Mouse (Mus musculus): Measurements from ENCODE around the gene Plcb1. TPM values are rescaled to one million over a fixed set of nuclear protein-coding genes. Genes with fewer than 3 reads are reported as not detected.

Gene Plcb1
- total RNA-seq, 1 experiment: 0.89 TPM

DNA sequence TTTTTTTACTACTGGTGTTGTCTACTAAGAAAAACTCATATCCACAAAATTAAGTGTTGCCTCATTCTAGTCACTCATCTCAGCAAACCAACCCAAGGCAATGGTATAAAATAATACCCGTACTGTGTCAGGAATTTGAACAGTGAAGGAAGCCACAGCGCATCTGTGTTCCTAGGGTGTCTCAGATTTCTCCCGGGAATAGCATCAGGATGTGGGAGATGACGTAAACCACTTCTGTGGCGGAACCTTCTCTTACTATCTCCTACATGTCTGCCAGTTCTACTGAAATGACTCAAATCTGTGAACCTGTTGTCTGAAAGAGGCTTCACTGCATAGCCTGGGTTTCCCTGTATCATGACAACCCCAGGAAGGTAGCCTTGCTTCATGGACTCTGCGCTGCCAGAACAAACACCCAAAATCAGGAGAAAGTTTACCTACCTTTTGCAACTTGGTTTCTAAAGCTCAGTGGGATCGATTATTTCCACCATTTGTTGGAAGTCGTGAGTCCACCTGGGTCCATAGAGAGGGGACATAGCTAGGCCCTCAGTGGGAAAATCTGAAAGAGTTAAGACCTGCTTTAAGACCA is 510.4 kb downstream of the Plcb1 start:
- DNase-seq (ENCODE audit: low read depth, low spot score): no peak
- Histone ChIP-seq H3K9ac (ENCODE audit: insufficient read depth, low read depth, low read length, poor library complexity, severe bottlenecking) (no peak overlapping the region), H3K4me3 (ENCODE audit: insufficient read depth in 1 of 2, low read depth in 1 of 2, low read length in 2 of 2, poor library complexity in 1 of 2, severe bottlenecking in 1 of 2) (no peak overlapping the region), H3K4me1 (ENCODE audit: control insufficient read depth in 2 of 2, insufficient read depth in 2 of 2, low read length in 2 of 2, poor library complexity in 1 of 2) (no peaks in the 10 kb centered on the region), H3K27ac (ENCODE audit: insufficient read depth, low read depth, low read length, poor library complexity, severe bottlenecking) (no peak overlapping the region), H3K36me3 (ENCODE audit: control insufficient read depth, insufficient read depth, low read length, poor library complexity, severe bottlenecking) (no peaks in the 10 kb centered on the region), H3K9me3 (ENCODE audit: control insufficient read depth, insufficient read depth, low read depth, low read length) (no peaks in the 10 kb centered on the region)
- in situ Hi-C loops (cut with MboI; ENCODE audit: low sequenced_read_pairs in 2 of 2, unreplicated experiment in 2 of 2): no loop called here
- TF ChIP-seq MAFK (IDR thresholded peaks at IDR 0.05; ENCODE audit: insufficient read depth, low read depth, low read length): no peak
- TF ChIP-seq ZNF384 (IDR thresholded peaks at IDR 0.05; ENCODE audit: low read depth, low read length): no peak
- TF ChIP-seq ZC3H11A (IDR thresholded peaks at IDR 0.05; ENCODE audit: borderline replicate concordance, low read depth, low read length): no peak
- TF ChIP-seq CHD2 (IDR thresholded peaks at IDR 0.05; ENCODE audit: low read depth, low read length): no peak
- TF ChIP-seq HCFC1 (IDR thresholded peaks at IDR 0.05; ENCODE audit: borderline replicate concordance, insufficient read depth, low read length): no peak

DNA sequence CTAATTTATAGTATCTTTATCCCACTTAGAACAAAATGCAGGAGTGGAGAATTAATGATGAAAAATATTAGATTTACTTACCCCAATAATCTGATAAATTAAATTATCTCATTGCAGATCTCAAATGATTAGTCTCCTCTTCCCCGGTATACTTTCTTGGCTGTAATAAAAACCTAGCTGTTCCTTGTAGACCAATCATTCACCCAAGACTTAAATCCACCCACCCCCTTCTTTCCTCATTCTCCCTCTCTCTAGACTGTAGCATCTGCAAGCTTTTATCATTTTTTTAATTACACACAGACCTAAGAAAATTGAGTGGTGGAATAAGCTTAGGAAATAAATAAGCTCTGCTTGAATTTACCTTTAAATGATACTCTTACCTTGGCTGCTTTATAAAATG is 514.6 kb downstream of the Plcb1 start:
- no peak overlapping the region for H3K4me3 ChIP-seq (ENCODE audit: insufficient read depth in 1 of 2, low read depth in 1 of 2, low read length in 2 of 2, poor library complexity in 1 of 2, severe bottlenecking in 1 of 2)
- no peaks in the 10 kb centered on the region for H3K36me3 ChIP-seq (ENCODE audit: control insufficient read depth, insufficient read depth, low read length, poor library complexity, severe bottlenecking)
- H3K4me1 ChIP-seq (ENCODE audit: control insufficient read depth in 2 of 2, insufficient read depth in 2 of 2, low read length in 2 of 2, poor library complexity in 1 of 2): no peaks in the 10 kb centered on the region
- TF ChIP-seq ZNF384 (IDR thresholded peaks at IDR 0.05; ENCODE audit: low read depth, low read length): no peak
- TF ChIP-seq CHD2 (IDR thresholded peaks at IDR 0.05; ENCODE audit: low read depth, low read length): no peak
- no peak for TF ChIP-seq MAFK (IDR thresholded peaks at IDR 0.05; ENCODE audit: insufficient read depth, low read depth, low read length)
- no peak for TF ChIP-seq ZC3H11A (IDR thresholded peaks at IDR 0.05; ENCODE audit: borderline replicate concordance, low read depth, low read length)
- no peak for TF ChIP-seq HCFC1 (IDR thresholded peaks at IDR 0.05; ENCODE audit: borderline replicate concordance, insufficient read depth, low read length)
- in situ Hi-C loops (cut with MboI; ENCODE audit: low sequenced_read_pairs in 2 of 2, unreplicated experiment in 2 of 2): no loop called here
- H3K9me3 ChIP-seq (ENCODE audit: control insufficient read depth, insufficient read depth, low read depth, low read length): no peaks in the 10 kb centered on the region
- no peak overlapping the region for H3K27ac ChIP-seq (ENCODE audit: insufficient read depth, low read depth, low read length, poor library complexity, severe bottlenecking)
- H3K9ac ChIP-seq (ENCODE audit: insufficient read depth, low read depth, low read length, poor library complexity, severe bottlenecking): no peak overlapping the region
- DNase-seq (ENCODE audit: low read depth, low spot score): no peak

DNA sequence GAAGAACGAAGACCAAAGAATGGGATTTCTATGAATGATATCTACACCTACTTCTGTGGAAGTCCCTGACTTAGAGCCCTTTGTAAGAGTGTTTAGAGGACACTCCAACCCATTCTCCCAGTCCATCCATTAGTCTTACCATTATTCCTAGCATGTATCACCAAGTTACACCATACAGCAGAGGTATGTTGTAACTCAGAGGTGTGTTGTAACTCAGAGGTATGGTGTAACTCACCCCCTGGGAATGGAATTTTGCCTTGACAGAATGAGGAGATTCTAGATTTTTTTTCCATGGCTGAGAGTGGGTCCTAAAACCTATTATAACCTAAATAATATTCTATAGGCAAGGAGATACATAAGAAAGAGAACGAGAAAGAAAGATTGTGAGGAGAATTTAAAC is 516.6 kb downstream of the Plcb1 start:
- Histone ChIP-seq H3K9me3 (ENCODE audit: control insufficient read depth, insufficient read depth, low read depth, low read length) (no peaks in the 10 kb centered on the region), H3K4me1 (ENCODE audit: control insufficient read depth in 2 of 2, insufficient read depth in 2 of 2, low read length in 2 of 2, poor library complexity in 1 of 2) (no peaks in the 10 kb centered on the region), H3K9ac (ENCODE audit: insufficient read depth, low read depth, low read length, poor library complexity, severe bottlenecking) (no peak overlapping the region), H3K36me3 (ENCODE audit: control insufficient read depth, insufficient read depth, low read length, poor library complexity, severe bottlenecking) (no peaks in the 10 kb centered on the region), H3K27ac (ENCODE audit: insufficient read depth, low read depth, low read length, poor library complexity, severe bottlenecking) (no peak overlapping the region), H3K4me3 (ENCODE audit: insufficient read depth in 1 of 2, low read depth in 1 of 2, low read length in 2 of 2, poor library complexity in 1 of 2, severe bottlenecking in 1 of 2) (no peak overlapping the region)
- TF ChIP-seq CHD2 (IDR thresholded peaks at IDR 0.05; ENCODE audit: low read depth, low read length) (no peak), ZC3H11A (IDR thresholded peaks at IDR 0.05; ENCODE audit: borderline replicate concordance, low read depth, low read length) (no peak), HCFC1 (IDR thresholded peaks at IDR 0.05; ENCODE audit: borderline replicate concordance, insufficient read depth, low read length) (no peak), ZNF384 (IDR thresholded peaks at IDR 0.05; ENCODE audit: low read depth, low read length) (no peak), MAFK (IDR thresholded peaks at IDR 0.05; ENCODE audit: insufficient read depth, low read depth, low read length) (no peak)
- in situ Hi-C loops (cut with MboI; ENCODE audit: low sequenced_read_pairs in 2 of 2, unreplicated experiment in 2 of 2): no loop called here
- DNase-seq (ENCODE audit: low read depth, low spot score): no peak

DNA sequence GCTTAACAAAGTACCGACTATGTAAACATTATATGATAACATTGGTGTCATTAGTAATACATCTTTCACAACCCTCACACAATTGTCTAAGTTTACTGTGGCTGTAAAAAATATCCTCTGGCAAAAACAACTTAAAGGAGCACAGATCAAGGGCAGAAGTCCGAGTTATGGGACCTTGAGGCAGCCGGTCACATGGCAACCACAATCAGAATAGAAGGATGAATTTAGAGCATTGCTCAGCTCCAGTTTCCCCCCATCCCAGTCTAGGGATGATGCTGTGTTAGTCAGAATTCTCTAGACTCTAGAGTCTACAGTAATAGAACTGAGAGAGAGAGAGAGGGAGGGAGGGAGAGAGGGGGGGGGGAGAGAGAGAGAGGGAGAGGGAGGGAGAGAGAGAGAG is 519.3 kb downstream of the Plcb1 start:
- Histone ChIP-seq H3K4me3 (ENCODE audit: insufficient read depth in 1 of 2, low read depth in 1 of 2, low read length in 2 of 2, poor library complexity in 1 of 2, severe bottlenecking in 1 of 2) (no peak overlapping the region), H3K9ac (ENCODE audit: insufficient read depth, low read depth, low read length, poor library complexity, severe bottlenecking) (no peak overlapping the region), H3K4me1 (ENCODE audit: control insufficient read depth in 2 of 2, insufficient read depth in 2 of 2, low read length in 2 of 2, poor library complexity in 1 of 2) (no peaks in the 10 kb centered on the region), H3K9me3 (ENCODE audit: control insufficient read depth, insufficient read depth, low read depth, low read length) (no peaks in the 10 kb centered on the region), H3K36me3 (ENCODE audit: control insufficient read depth, insufficient read depth, low read length, poor library complexity, severe bottlenecking) (no peaks in the 10 kb centered on the region), H3K27ac (ENCODE audit: insufficient read depth, low read depth, low read length, poor library complexity, severe bottlenecking) (no peak overlapping the region)
- TF ChIP-seq HCFC1 (IDR thresholded peaks at IDR 0.05; ENCODE audit: borderline replicate concordance, insufficient read depth, low read length): no peak
- no peak for TF ChIP-seq CHD2 (IDR thresholded peaks at IDR 0.05; ENCODE audit: low read depth, low read length)
- no peak for TF ChIP-seq ZC3H11A (IDR thresholded peaks at IDR 0.05; ENCODE audit: borderline replicate concordance, low read depth, low read length)
- TF ChIP-seq MAFK (IDR thresholded peaks at IDR 0.05; ENCODE audit: insufficient read depth, low read depth, low read length): no peak
- no peak for TF ChIP-seq ZNF384 (IDR thresholded peaks at IDR 0.05; ENCODE audit: low read depth, low read length)
- in situ Hi-C loops (cut with MboI; ENCODE audit: low sequenced_read_pairs in 2 of 2, unreplicated experiment in 2 of 2): no loop called here
- no peak for DNase-seq (ENCODE audit: low read depth, low spot score)
